Mouse (Mus musculus) limb, embryonic 15.5 days (tissue): ENCODE data around the gene Pes1. TPM values are rescaled to one million over a fixed set of nuclear protein-coding genes. Genes with fewer than 3 reads are reported as not detected.
"Not testable (repeated sequence)": the region's sequence is repeated elsewhere in the genome, so short reads cannot be mapped to it uniquely, and the experiment has no call there.

Experiments used
- ATAC-seq: fragments of 200-750 bp; cut with Nextera tagmentation; 2 replicates; pipeline ENCODE4 v1.8.0; 2017; ENCODE audit warnings: low read depth, moderate TSS enrichment; ENCODE audit not compliant: insufficient number of reproducible peaks, low FRiP score, low TSS enrichment
- H3K27ac ChIP-seq: fragments of 300-500 bp; sonication (generic); 2 replicates; pipeline ENCODE4 v1.5.1; 2015; ENCODE audit warnings: moderate library complexity, mild to moderate bottlenecking, inconsistent platforms
- H3K27me3 ChIP-seq: fragments of 300-500 bp; sonication (generic); 2 replicates; pipeline ENCODE4 v1.6.1; 2015; ENCODE audit warnings: inconsistent platforms
- H3K36me3 ChIP-seq: fragments of 300-500 bp; sonication (generic); 2 replicates; pipeline ENCODE4 v1.6.1; 2015; ENCODE audit warnings: inconsistent platforms
- H3K4me1 ChIP-seq: fragments of 300-500 bp; sonication (generic); 2 replicates; pipeline ENCODE4 v1.6.1; 2015; ENCODE audit warnings: inconsistent platforms
- H3K4me2 ChIP-seq: fragments of 300-500 bp; sonication (generic); 2 replicates; pipeline ENCODE4 v1.6.1; 2015; ENCODE audit warnings: mild to moderate bottlenecking, inconsistent platforms
- H3K4me3 ChIP-seq: fragments of 300-500 bp; sonication (generic); 2 replicates; pipeline ENCODE4 v1.5.1; 2015; ENCODE audit warnings: mild to moderate bottlenecking, inconsistent platforms
- H3K9ac ChIP-seq: fragments of 300-500 bp; sonication (generic); 2 replicates; pipeline ENCODE4 v1.6.1; 2015; ENCODE audit warnings: inconsistent platforms
- H3K9me3 ChIP-seq: fragments of 300-500 bp; sonication (generic); 2 replicates; pipeline ENCODE4 v1.6.1; 2016; ENCODE audit warnings: inconsistent platforms
- WGBS: fragments of 180-500 bp; shearing (Covaris S2); methylation state at CpG from one replicate; pipeline ENCODE4 v1.1.7; 2015; 5-methylcytosine and 5-hydroxymethylcytosine counted together
- polyA plus RNA-seq: library from polyadenylated mRNA; unstranded; fragments of >200 nt; fragmentation: Nextera tagmentation; extraction: Ambion mirVana; gene quantifications from 2 replicates; pipeline ENCODE4 v1.2.1, GENCODE M21; 2015

The Pes1 gene
- polyA plus RNA-seq, 1 experiment from 2014 or later = 77.4 TPM

GRCm38 (mm10) chr11:3933756-3934285 lies 30.0 kb upstream of the Pes1 start:
- 89% methylated on average over 9 of the region's 9 CpGs for WGBS
- no peaks in the 10 kb centered on the region for H3K9me3 ChIP-seq

GRCm38 (mm10) chr11:3935135-3935534 lies 28.6 kb upstream of the Pes1 start:
- no peaks in the 10 kb centered on the region for H3K27me3 ChIP-seq
- H3K9me3 ChIP-seq = no peaks in the 10 kb centered on the region
- H3K36me3 ChIP-seq = no peaks in the 10 kb centered on the region
- no peak overlapping the region for H3K4me3 ChIP-seq
- no peak overlapping the region for H3K9ac ChIP-seq
- peaks cover 10% of the 10 kb centered on the region for H3K4me1 ChIP-seq
- WGBS = 79% methylated on average over 4 of the region's 4 CpGs
- no peak for ATAC-seq
- H3K27ac ChIP-seq = no peak overlapping the region
- H3K4me2 ChIP-seq = no peak overlapping the region

More at GRCm38 (mm10) chr11:3933756-3934285, 30.0 kb upstream of the Pes1 start:
- peaks cover 10% of the 10 kb centered on the region for H3K4me1 ChIP-seq
- no peak overlapping the region for H3K4me3 ChIP-seq
- no peak overlapping the region for H3K4me2 ChIP-seq
- H3K27ac ChIP-seq = no peak overlapping the region
- ATAC-seq = no peak
- H3K27me3 ChIP-seq = no peaks in the 10 kb centered on the region
- no peaks in the 10 kb centered on the region for H3K36me3 ChIP-seq
- H3K9ac ChIP-seq = no peak overlapping the region

DNA sequence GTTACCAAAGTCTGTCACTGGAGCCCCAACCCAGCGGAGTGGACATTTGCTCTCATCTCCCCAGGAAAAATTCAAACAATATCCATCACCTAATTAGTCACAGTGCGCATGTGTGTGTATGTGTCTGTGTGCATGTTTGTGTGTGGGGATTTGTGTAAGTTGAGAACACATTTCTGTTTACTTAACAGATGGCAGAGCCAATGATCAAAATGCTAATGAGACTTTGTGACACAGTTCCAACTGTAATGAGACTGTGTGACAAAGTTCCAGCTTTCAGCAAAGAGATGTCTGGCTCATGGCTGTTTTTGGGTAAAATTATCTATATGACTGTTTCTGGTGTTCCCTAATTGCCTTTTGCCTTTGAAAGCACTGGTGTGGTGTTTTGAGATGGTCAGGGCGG lies 27.5 kb upstream of the Pes1 start:
- no peak overlapping the region for H3K4me3 ChIP-seq
- no peaks in the 10 kb centered on the region for H3K27me3 ChIP-seq
- 69% methylated on average over 3 of the region's 3 CpGs for WGBS
- H3K9ac ChIP-seq = no peak overlapping the region
- H3K4me1 ChIP-seq = peaks cover 2% of the 10 kb centered on the region
- H3K9me3 ChIP-seq = no peaks in the 10 kb centered on the region
- no peak overlapping the region for H3K4me2 ChIP-seq
- H3K36me3 ChIP-seq = no peaks in the 10 kb centered on the region
- no peak for ATAC-seq
- H3K27ac ChIP-seq = no peak overlapping the region

GRCm38 (mm10) chr11:3937321-3937874 lies 26.4 kb upstream of the Pes1 start:
- 79% methylated on average over 13 of the region's 13 CpGs for WGBS
- no peak overlapping the region for H3K4me2 ChIP-seq
- H3K4me3 ChIP-seq = no peak overlapping the region
- H3K9me3 ChIP-seq = no peaks in the 10 kb centered on the region
- H3K27ac ChIP-seq = no peak overlapping the region
- H3K27me3 ChIP-seq = no peaks in the 10 kb centered on the region
- H3K4me1 ChIP-seq = no peaks in the 10 kb centered on the region
- no peak overlapping the region for H3K9ac ChIP-seq
- H3K36me3 ChIP-seq = no peaks in the 10 kb centered on the region
- ATAC-seq = no peak

DNA sequence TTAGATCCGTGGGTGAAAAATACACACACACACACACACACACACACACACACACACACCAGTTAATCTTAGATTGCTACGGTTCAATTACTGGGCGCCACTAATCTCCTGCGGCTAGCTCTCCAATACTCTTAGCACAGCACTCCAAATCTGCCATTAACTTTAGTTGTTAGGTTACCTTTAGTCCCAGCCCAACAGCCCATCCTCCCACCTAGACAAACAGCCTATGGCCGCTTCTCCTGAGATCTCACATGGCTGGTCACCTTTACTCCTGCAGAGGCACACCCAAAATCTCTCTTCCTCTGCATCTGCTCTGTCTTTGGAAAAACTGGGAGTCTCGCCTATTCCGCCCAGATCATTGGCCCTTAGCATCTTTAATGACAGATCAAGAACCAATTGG lies 22.4 kb upstream of the Pes1 start:
- no peak overlapping the region for H3K27ac ChIP-seq
- H3K9me3 ChIP-seq = no peaks in the 10 kb centered on the region
- peaks cover 8% of the 10 kb centered on the region; the same call in 1 of the 2 replicates for H3K27me3 ChIP-seq
- H3K4me2 ChIP-seq = no peak overlapping the region
- H3K4me1 ChIP-seq = no peaks in the 10 kb centered on the region
- 89% methylated on average over 7 of the region's 7 CpGs for WGBS
- no peak overlapping the region for H3K9ac ChIP-seq
- H3K36me3 ChIP-seq = no peaks in the 10 kb centered on the region
- no peak overlapping the region for H3K4me3 ChIP-seq
- ATAC-seq = no peak

DNA sequence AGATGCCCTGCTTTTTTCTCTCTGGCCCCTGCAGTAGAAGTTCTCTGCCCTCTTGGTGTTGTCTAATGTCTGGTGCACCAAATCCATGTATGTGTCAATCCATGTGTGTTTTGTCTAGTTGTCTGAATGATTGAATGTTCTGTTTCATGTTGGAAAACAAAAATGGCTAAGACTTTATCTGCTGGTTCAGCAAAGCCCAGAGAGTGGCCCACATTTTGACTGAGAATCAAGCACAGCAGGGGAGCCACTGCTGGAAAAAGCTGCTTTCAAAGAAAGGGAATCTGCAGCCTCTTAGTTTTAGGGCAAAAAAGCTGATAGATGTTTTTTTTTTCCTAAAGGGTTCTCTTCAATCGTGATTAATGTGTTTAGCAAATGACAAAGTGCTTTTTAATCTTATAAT lies 17.4 kb upstream of the Pes1 start:
- Histone ChIP-seq H3K4me3 (no peak overlapping the region), H3K9ac (no peak overlapping the region), H3K27ac (no peak overlapping the region), H3K4me2 (no peak overlapping the region), H3K4me1 (no peaks in the 10 kb centered on the region), H3K9me3 (no peaks in the 10 kb centered on the region), H3K36me3 (no peaks in the 10 kb centered on the region), H3K27me3 (peaks cover 10% of the 10 kb centered on the region; the same call in 1 of the 2 replicates)
- ATAC-seq = no peak
- WGBS = 35% methylated on average over 1 of the region's 1 CpGs

GRCm38 (mm10) chr11:3954876-3955275 lies 8.9 kb upstream of the Pes1 start:
- H3K9ac ChIP-seq, ATAC-seq, H3K27ac ChIP-seq, H3K36me3 ChIP-seq, H3K27me3 ChIP-seq, H3K4me3 ChIP-seq, H3K4me2 ChIP-seq, H3K4me1 ChIP-seq, H3K9me3 ChIP-seq: not testable (repeated sequence)
- 85% methylated on average over 5 of the region's 5 CpGs for WGBS

DNA sequence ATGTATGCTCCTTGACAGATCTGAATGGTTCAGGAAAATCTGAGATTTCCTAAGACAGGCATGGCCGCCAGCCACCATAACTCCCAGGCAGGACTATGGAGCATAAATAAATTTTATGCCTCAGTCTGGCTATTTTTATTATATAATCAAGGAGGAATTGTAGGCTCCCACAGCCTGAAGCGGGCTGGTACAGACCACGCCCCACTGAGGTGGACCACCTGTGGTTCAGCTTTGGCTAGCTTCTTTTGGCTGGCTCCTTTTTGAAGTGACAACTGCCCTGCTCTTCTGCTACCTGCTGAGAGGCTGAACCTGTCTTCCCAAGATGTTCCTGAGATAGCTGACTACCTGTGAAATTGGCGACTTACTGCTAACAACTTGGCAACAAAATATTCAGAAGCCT lies 8.4 kb upstream of the Pes1 start:
- ATAC-seq, H3K36me3 ChIP-seq, H3K27me3 ChIP-seq, H3K9me3 ChIP-seq, H3K4me3 ChIP-seq, H3K9ac ChIP-seq, H3K4me2 ChIP-seq, H3K4me1 ChIP-seq, H3K27ac ChIP-seq: not testable (repeated sequence)
- 83% methylated on average over 4 of the region's 4 CpGs for WGBS

DNA sequence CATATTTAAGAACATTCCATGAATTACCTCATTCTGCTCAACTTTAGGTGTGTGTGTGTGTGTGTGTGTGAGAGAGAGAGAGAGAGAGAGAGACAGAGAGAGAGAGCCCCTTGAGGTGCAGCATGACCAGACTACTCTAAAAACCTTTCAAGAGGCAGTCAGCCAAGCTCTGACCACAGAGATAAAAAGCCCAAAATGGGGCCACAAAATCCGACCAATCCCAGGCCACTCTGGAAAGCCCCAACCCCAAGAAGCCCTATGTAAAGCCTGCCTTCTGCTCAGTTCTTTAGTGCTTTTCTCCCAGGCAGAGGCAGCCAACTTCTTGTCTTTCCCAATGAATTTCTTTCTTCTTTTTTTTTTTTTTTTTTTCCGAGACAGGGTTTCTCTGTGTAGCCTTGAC lies 2.9 kb upstream of the Pes1 start:
- WGBS = 53% methylated on average over 2 of the region's 2 CpGs
- Histone ChIP-seq H3K27ac (no peak overlapping the region), H3K27me3 (no peaks in the 10 kb centered on the region)

DNA sequence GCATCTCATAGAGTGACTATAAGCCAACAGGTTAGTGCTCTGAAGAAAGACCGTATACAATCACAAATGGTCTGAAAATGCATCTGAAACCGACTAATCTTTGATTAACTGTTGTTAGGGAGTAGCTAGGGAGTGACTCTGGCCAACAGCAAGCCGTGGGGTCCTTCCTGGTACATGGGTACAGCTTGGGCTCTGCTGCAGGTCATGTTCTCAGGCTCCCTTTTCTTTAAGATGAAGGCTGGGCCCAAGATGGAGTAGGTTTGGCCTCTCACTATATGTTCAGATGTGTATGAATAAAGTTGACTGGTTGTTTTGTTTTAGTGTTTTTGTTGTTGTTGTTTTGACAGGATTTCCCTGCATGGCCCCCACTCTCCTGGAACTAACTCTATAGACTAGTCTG lies 2.0 kb upstream of the Pes1 start:
- WGBS = 75% methylated on average over 3 of the region's 3 CpGs
- no peaks in the 10 kb centered on the region for H3K9me3 ChIP-seq
- peaks cover 12% of the 10 kb centered on the region for H3K4me1 ChIP-seq
- ATAC-seq = no peak
- no peak overlapping the region for H3K9ac ChIP-seq
- H3K4me3 ChIP-seq = no peak overlapping the region
- no peaks in the 10 kb centered on the region for H3K36me3 ChIP-seq
- H3K27me3 ChIP-seq = no peaks in the 10 kb centered on the region
- H3K27ac ChIP-seq = no peak overlapping the region
- no peak overlapping the region for H3K4me2 ChIP-seq

More for the DNA sequence above, 2.9 kb upstream of the Pes1 start:
- ATAC-seq = no peak
- H3K36me3 ChIP-seq = no peaks in the 10 kb centered on the region
- H3K4me2 ChIP-seq = no peak overlapping the region
- H3K4me3 ChIP-seq = no peak overlapping the region
- H3K9me3 ChIP-seq = no peaks in the 10 kb centered on the region
- H3K9ac ChIP-seq = no peak overlapping the region
- H3K4me1 ChIP-seq = peaks cover 12% of the 10 kb centered on the region

GRCm38 (mm10) chr11:3963155-3963554 lies 620 bp upstream of the Pes1 start:
- Histone ChIP-seq H3K9ac (no peak overlapping the region), H3K4me3 (peak overlapping the region; percentile 86), H3K36me3 (peaks cover 5% of the 10 kb centered on the region), H3K4me2 (peak overlapping the region; percentile 67), H3K4me1 (peaks cover 12% of the 10 kb centered on the region), H3K27ac (0 out of 2 replicates have a peak overlapping the region, but pooled peaks have one; percentile 75), H3K27me3 (no peaks in the 10 kb centered on the region), H3K9me3 (no peaks in the 10 kb centered on the region)
- WGBS = 89% methylated on average over 10 of the region's 10 CpGs
- no peak for ATAC-seq

GRCm38 (mm10) chr11:3964416-3965172 lies 819 bp downstream of the Pes1 start:
- Histone ChIP-seq H3K9ac (peak overlapping the region; percentile 81), H3K27me3 (no peaks in the 10 kb centered on the region), H3K27ac (peak overlapping the region; percentile 75), H3K9me3 (no peaks in the 10 kb centered on the region), H3K4me2 (peak overlapping the region; percentile 67), H3K4me3 (peak overlapping the region; percentile 86), H3K36me3 (peaks cover 18% of the 10 kb centered on the region), H3K4me1 (peaks cover 12% of the 10 kb centered on the region)
- no peak for ATAC-seq
- 13% methylated on average over 11 of the region's 11 CpGs for WGBS
